Mouse (Mus musculus): ENCODE measurements at regions not wholly inside any gene's neighbourhood (a gene's known extent, or its start where the extent isn't known, plus 50 kb on each side); places are given as distances from the start of the nearest gene placed in this dataset.
"Not testable (repeated sequence)": the region's sequence is repeated elsewhere in the genome, so short reads cannot be mapped to it uniquely, and the experiment has no call there.

DNA sequence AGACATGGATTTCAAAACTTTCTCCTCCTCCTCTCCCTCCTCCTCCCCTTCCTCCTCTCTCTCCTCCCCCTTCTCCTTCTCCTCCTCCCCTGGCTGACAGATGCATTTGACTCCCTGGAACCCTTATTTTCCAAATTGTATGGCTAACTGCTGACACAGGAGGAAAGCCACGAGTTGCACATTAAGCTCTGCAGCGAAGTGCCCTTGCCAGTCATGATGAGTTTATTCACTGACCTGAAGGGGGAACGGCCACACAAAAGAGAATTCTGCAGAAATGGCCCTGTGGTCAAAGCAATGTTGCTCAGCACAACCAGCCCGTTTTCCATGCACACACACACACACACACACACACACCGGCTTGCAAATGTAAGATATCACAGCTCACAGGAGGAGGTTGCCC is 112.6 kb downstream of the Tomm20 start:
- peak; percentile 54 for DNase-seq

DNA sequence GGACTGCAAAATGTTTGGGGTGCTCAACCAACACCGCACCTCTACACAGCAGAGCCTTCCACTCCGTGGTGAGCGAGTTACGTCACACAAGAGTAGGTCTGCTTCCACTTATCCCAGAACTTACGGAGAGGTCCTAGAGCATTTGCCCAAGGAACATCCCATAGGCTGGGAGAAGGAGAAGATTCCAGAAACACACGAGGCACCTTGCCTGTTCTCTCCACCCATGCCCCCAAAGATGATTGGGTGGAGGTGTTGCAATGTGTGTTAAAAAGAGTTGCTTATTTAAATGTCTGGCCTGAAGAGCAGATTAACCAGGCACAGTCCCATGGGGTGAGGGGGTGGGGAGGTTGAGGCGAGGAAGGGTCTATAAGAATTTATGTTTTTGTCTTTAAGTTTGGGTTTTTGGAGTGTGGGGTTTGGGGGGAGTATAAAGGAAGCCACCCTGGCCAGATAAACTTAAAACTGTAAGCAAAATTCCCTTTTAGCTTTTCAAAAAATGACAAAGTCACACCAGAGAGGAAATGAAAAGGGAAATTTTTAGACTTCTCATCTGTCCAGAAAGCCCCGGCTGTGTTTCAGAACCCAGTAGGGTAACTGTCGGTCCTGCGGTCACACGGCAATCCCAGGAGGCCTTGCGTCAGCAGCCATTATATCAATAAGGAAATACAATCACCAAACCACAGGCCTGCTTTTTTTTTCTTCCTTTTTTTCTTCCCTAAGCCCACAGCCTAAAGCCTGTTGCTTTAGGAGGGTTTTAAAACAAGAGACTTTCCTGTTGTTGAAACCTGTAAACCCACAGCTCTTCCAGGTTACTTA is 113.3 kb downstream of the Tomm20 start:
- DNase-seq = no peak

DNA sequence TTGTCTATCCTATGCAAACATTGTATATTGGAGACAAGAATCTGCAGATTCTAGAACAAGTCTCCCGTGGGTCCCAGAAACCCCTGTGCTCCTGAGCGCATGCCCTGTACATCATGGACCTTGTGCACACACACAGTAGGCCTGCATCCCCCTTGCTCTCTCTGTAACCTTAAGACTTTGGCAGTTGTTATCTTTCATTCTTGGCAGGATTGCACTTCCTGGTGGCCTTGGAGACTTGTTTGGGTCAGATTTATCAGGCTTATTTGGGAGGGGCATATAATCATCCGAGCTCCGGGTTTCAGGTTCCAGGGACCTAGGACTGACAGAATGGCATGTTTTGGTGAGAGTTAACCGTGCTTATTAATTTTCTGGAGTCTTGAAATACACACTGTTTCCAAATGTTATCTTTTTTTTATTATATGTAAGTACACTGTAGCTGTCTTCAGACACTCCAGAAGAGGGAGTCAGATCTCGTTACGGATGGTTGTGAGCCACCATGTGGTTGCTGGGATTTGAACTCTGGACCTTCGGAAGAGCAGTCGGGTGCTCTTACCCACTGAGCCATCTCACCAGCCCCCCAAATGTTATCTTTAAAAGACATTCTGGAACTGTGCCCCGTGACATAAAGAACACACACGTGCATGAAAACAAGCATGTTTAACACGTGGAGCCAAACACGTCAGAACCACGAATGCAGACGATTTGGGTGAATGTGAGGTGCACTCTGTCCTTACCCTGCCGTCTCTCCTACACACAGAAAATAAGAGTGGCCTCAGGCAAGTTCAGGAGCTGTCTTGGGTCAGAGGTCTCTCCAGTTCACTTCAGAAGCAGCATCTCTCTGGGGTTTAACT is 114.1 kb downstream of the Tomm20 start:
- DNase-seq = no peak

DNA sequence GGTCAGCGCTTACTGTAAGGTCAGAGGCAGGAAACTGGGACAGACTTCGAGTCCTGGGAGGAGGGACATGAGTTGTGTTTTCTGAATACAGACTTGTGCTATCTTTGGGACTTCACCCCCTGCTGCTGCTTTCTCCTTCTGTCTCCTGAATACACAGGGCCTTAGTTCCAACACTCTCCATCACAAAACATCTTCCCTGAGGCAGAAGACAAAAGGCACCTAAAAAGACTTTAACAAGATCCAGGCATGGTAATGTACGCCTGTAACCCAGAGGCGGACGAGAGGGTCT is 115.5 kb downstream of the Tomm20 start:
- no peak for DNase-seq

DNA sequence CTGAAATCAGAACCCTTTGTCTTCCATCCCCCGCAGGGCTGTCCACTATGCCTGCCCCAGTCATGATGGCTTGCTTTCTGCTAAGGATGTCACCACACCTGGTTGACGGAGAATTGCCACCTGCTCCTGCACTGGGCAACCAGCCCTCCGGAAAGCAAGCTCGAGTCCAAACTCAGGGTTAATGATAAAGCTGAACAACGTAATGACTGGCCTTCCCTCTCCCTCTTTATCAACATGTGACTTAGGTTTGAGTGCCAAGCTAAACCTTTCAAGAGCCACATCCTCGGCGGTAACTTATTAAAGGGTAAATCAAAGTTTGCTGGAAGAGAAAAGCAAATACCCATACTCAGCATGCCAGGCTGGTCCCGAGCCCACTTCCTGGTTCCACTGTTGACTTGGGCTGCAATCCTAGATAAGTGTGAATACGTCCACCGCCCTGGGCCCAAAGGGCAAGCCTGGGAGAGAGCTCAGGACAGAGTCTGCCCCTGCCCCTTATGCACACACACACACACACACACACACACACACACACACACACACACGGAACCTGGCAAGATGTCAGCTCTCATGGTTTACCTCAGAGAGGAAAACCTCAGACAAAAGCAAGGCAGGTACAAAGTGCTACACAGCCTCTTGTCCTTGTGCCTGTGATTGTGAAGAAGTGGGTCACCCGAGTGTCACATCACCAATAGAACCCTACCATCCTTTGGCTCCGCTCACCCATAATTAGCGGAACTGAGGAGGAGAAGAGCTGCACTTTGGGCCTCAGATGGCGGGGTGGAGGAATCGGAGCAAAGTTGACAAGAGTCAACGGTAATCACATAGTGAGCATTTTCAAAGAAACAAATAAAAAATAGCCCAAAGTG is 116.0 kb downstream of the Tomm20 start:
- peak; percentile 68 for DNase-seq

DNA sequence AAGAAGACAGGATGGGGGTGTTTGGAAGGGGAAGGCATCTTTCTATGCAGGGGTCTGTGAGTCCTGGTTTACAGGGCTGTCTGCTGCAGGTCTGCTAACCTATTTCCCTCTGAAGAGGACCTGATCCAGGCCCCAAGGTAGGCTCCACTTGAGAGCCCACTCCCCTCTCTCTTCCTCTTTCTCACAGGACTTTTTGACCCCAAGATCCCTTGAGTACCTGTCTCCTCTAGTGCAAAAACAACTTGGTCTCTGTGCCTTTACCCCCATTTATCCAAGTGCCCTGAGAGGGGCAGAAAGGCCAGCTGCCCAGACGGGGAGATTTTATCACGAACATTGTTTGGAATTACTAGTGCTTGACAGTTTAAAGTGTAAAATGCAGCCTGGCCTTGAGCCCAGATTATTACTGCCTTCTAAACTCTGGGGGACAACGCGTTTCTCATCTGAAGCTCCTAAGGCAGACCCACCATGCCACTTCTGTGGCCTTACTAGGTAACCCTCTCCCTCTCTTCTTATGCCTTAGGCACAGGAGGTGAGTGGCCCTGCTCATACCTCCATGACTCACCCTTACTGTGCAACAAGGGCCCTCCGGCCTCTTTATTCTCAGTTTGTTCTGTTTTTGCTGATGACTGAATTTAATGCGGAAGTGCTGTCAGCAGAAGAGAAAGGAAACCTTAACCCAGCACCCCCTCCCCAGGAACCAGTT is 117.8 kb downstream of the Tomm20 start:
- no peak for DNase-seq

DNA sequence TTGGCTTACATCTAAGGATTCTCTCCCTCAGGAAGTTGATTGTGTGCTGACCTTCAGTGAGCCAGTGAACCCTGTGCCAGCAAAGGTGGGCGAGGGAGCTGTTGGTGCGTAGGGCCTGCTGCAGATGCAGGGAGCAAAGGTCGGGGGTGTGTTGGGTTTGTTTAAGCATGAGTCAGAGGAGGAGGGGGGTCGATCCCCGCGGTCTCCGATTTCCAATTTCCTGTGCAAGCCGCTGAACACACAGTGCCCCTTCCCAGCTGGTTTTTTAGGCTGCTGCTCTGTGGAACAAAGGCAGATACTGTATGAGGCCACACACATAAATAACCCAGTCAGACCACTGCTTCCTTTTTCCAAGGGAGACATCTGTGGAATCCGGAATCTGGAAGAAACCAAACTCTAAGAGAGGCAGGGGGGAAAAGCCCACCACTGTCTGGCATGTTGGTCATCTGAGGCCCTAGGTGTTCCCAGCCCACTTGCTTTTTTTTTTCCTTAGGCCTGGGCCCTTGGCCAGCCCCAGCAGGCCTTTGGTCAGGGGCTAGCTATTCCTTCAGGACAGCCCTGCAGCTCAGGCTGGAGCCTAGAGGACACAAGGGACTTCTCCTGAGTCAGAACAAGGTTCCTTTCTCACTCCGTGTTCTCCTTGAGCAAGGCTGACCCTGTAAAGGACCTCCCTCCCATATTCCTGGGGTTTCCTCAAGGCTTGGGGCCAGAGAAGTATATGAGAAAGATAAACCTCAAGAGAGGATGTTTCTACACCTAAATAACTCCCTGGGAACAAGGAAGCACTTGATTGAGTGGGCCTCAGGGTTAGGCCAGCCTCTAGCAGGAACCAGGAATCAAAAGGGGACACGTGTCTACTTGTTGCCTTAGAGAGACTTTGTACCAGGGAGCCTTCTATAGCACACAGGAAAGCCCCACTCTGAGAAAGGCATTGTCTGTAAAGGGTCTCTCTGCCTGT is 119.0 kb downstream of the Tomm20 start:
- DNase-seq = peak; percentile 96

DNA sequence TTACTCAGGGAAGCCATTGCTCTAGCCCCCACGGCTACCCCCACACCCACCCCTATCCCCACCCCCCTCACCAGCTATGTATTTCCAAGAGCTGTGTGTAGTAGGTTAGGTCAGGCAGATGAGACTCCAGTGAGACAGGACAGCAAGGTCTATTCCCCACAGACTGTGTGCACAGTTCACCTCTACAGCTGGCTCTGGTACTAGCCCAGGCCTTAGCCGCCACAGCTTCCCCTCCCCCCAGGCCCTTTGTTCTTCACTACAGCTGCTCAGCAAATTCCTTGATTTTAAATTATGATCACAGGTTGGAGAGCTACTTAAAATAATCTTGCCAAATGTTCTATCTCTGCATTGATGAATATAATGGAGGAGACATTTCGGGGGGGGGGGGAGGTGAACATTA is 119.8 kb downstream of the Tomm20 start:
- DNase-seq = peak; percentile 82

DNA sequence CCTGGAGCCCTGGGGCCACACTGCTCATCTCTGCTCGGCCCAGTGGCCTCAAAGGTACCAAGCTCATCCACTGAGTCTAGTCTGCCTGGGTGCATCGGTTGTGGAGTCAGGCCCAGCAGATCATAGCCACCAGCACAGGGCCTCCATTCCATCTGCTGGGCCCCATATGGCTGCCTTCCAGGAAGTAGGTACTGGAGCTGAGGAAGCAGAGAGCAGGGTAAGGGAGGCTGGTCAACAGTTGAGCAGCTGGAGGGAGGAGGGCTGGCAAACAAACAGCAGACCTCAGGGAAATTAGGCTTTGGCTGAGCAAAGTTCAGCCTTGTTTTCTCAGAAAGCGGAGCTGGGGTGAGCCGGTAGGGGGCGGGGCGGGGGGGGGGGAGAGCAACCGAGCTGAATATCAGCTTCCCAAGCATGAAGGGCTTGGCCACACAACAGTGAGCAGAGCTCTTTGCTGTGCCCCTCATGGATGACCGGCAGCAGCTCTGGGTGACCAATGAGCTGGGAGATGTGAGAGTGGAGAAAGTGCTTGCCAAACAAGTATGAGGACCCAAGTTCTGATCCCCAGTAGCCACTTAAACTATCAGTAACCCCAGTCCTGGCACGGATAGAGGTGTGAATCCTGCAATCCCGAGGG is 121.0 kb downstream of the Tomm20 start:
- DNase-seq = peak; percentile 86

DNA sequence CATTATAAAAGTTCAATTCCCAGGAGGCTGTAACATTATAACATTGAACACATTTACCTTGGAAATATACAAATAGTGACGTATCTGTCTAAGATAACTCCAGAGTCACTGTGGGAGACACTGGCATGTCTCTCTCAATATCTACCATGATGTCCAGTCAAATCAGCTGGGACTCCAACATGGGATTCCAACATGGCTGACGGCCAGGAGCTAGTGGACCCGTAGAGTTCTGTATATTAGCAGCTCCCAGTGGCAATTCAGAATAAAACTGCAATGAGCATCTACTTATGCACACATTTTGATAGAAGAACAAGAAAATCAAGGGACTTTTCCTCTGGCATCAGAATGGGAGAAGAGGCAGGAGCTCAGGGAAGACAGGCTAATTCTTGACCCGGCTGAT is 123.4 kb downstream of the Tomm20 start:
- no peak for DNase-seq

DNA sequence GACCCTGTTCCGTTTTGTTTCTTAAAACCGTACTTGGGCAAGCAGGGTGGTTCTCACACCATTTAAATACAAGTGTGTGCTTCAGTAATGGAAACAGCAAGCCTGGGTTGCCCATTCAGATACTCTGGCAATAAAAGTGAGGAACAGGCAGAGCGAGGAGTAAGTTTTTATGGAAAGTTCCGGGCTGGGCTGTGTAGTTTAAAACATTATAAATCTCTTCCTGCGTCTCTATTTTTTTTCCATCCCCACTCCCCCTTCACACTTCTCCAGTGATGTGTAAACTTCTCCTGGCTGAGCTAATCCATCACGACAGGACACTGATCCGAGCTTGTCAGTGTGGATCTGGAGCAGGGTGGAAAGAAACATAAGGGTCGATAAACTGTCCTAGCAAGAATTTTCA is 124.4 kb downstream of the Tomm20 start:
- peak; percentile 68 for DNase-seq

DNA sequence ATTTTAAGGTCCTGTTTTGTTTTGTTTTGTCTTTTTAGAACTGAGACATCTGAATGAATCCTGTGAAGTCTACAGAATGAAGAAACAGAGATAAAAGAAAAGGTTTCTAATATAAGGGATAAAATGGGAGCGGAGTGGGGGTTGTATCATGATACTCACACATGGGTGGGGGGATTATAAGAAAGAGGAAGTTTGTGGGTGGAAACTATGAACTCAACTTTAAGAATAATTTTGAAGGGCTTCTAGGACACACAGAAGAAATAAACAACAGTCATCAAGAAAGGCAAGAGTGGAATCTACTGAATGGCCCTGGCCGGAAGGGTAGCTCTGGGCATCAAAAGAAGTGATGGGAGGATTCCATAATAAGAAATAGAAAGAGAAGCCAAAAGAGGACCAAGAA is 125.1 kb downstream of the Tomm20 start:
- DNase-seq = no peak

DNA sequence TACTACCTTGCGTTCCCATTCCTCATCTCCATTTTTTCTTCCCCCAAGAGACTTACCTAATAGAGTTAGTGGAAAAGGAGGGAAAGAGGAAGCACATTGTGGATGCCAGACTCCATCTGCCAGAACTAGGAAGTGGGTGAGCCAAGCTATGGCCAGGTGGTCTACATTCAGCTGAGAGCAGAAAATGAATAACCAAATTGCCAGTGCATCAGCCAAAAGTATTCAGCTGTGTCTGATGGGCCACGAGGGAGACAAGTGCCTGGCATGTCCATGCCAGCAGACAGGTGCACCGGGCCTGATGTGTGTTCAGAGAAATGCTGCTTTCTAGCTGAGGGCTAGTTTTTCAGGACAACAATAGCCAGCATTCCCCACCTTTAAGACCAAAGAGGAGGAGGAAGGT is 126.4 kb downstream of the Tomm20 start:
- DNase-seq = no peak

DNA sequence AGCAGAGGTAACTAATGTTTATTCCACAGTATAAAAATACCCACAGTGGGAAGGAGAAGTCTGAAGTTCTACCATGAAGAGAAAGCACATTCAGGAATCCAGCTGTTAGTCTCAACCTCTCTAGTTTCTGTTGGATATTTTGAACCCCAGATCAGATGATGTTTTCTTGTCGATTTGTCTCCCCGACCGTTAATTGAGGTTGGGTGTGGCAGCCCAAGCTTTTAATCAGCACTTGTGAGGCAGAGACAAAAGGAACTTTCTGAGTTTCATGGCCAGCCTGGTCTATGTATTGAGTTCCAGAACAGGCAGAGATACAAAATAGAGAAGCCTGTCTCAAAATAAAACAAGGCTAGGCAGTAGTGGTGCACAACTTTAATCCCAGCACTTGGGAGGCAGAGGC is 129.5 kb downstream of the Tomm20 start:
- DNase-seq = no peak

DNA sequence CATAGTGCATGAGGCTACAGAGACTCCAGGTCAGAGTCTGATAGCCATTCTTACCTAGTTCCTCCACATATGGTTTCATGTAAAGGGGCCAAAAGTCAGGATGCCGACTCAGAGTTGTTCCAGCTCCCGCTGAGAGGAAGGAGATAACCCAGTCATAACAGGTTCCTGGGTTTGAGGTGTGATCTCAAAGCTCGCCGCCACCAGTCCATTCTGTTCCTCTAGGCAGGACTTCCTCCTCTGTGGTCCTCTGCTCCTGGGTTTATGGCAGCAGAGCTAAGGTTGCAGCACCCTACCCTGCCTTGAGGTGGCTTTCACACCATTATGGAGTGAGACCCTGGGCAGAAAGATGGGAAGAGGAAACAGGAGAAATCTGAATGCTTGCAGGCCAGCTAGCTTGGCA is 131.2 kb downstream of the Tomm20 start:
- no peak for DNase-seq

DNA sequence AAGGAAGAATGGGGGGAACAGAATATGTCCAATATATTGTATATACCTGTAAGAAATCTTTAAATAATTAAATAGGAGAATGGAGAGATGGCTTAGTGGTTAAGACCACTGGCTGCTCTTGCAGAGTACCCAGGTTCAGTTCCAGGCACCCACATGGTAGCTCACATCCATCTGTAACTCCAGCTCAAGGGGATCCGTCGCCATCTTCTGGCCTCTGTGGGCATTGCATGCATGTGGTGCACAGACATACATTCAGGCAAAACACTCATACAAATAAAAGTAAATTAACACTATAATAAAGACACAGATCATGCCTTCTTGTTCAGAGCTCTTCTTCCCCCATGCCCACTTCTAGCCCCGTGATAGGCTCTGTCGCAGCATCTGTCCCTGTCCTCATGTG is 132.0 kb downstream of the Tomm20 start:
- no peak for DNase-seq

DNA sequence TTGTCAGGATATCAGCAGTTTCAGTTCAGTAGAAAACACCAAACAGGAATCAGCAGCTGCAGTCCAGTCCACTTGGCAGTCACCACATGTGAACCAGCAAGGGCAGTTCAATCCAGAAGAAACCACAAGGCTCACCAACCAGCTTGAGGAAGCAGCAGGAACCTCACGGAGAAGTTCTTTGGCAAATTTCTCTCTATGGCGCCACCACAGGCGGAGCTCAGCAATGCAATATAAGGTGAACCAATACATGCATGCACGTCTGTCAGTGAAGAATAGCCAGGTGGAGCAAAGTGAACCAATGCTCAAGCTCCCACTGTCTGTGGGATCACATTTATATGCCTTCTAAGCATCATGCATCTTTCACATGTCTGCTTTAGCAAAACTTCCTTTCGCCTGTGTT is 132.9 kb downstream of the Tomm20 start:
- DNase-seq = no peak

DNA sequence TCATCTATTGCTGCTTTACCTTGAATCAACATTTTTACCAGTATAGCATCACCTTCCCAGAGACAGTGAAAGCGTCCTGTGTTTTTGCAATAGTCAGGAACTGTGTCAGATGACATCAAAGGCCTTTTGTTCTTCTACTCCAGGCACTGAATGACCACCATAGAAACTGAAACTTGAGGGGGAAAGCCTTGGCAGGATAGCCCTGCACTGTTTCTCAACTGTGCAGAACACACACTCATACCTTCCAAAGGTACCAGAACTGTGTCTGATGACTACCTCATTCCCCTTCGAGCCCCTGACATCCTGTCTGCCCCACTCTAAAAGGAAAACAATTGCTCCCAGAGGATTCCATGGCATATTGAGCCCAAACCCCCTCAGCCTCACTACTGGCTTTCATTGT is 134.3 kb downstream of the Tomm20 start:
- not testable (repeated sequence) for DNase-seq

DNA sequence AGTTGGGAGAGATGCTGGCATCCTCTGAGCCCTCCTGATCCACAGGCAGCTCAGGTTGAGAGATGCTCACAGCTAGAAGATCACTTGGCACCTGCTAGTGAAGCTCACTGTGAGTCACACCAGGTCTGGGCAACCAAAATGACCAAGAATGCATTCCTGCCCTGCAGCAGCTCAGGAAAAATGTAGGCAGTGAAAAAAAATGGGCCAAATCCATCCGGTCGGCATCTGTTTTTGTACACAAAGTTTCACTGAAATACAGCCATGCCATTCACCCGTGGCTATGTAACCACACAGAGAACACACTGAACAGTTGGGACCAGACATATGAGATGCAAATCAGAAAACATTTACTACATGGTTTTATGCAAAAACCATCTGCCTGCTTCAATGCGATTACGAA is 135.1 kb downstream of the Tomm20 start:
- no peak for DNase-seq

DNA sequence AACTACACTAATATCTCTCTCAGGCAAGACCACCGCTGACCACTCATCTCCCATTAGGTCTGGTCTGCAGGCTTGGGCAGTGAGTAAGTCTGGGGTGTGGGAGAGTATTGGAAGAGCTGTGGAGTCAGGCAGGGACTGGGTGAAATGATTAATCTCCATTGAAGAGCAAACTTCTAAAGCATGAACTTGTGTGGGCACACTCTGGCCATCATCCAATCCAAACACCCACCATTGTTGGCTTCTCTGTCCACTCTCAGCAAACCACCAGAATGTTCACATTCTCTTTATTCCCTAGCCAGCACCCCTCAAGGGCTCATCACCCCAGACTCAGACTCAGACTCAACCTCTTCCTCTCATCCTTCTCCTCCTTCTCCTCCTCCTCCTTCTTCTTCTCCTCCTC is 136.3 kb downstream of the Tomm20 start:
- no peak for DNase-seq

DNA sequence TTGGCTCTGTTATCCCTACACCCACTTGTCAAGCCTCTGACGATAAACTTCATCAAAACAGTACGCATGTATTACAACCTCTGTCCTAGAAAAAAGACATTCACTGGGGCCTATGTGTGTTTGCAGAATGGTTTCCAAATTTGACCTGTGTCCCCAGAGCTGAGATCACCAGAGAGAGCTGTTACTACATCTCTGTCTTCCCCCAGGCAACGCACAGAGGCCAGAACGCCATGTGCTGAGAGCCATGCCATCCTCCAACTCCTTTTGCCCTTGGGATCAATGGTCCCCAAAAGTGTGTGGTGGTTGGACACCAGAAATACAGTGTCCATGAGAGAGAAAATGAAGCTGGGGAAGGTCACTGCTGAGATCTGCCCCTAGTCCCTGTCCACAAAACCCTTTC is 137.1 kb downstream of the Tomm20 start:
- DNase-seq = no peak

Data from retina, postnatal 1 day (tissue).